Mouse (Mus musculus) lung, adult 2 months (tissue): ENCODE results near the gene Snph. TPM values are rescaled to one million over a fixed set of nuclear protein-coding genes. Genes with fewer than 3 reads are reported as not detected.

ENCODE experiments used
- DNase-seq: peaks from one replicate; pipeline ENCODE4 v3.0.0; 2022
- H3K4me1 ChIP-seq: fragments of 200-500 bp; 2 replicates; pipeline ENCODE4 v1.6.1; 2011; ENCODE audit warnings: low read length; ENCODE audit not compliant: control insufficient read depth, insufficient read depth
- H3K4me3 ChIP-seq: fragments of 200-500 bp; replicated peaks from 2 replicates; pipeline ENCODE3; 2011; ENCODE audit warnings: low read depth, mild to moderate bottlenecking, control low read depth, low read length; ENCODE audit errors: extremely low read depth
- CTCF ChIP-seq: fragments of 200-500 bp; IDR thresholded peaks from 2 replicates; pipeline ENCODE4 v1.5.1; 2011; ENCODE audit warnings: mild to moderate bottlenecking, low read length, control low read depth; ENCODE audit not compliant: insufficient read depth
- POLR2A ChIP-seq: fragments of 200-500 bp; IDR thresholded peaks from 2 replicates; pipeline ENCODE4 v1.6.1; 2011; ENCODE audit warnings: low read depth, mild to moderate bottlenecking, control low read depth, low read length, borderline replicate concordance; ENCODE audit errors: extremely low read depth
- WGBS: fragments of 180-500 bp; shearing (Covaris S2); methylation state at CpG from one replicate; pipeline ENCODE4 v1.1.7; 2018; 5-methylcytosine and 5-hydroxymethylcytosine counted together
- polyA plus RNA-seq: library from polyadenylated mRNA; depleted of rRNA; stranded (reverse); fragments of >200 nt; gene quantifications from 2 replicates; pipeline ENCODE4 v1.2.3, GENCODE M21; 2012

The Snph gene
- polyA plus RNA-seq, 1 experiment, result 0.64 TPM

GRCm38 (mm10) chr2:151573667-151574066, 58.7 kb downstream of the Snph start:
- H3K4me1 ChIP-seq, result peaks cover 9% of the 10 kb centered on the region
- no peak for TF ChIP-seq CTCF
- no peak for TF ChIP-seq POLR2A
- H3K4me3 ChIP-seq, result no peak overlapping the region
- DNase-seq, result no peak
- 72% methylated on average over 3 of the region's 3 CpGs for WGBS

DNA sequence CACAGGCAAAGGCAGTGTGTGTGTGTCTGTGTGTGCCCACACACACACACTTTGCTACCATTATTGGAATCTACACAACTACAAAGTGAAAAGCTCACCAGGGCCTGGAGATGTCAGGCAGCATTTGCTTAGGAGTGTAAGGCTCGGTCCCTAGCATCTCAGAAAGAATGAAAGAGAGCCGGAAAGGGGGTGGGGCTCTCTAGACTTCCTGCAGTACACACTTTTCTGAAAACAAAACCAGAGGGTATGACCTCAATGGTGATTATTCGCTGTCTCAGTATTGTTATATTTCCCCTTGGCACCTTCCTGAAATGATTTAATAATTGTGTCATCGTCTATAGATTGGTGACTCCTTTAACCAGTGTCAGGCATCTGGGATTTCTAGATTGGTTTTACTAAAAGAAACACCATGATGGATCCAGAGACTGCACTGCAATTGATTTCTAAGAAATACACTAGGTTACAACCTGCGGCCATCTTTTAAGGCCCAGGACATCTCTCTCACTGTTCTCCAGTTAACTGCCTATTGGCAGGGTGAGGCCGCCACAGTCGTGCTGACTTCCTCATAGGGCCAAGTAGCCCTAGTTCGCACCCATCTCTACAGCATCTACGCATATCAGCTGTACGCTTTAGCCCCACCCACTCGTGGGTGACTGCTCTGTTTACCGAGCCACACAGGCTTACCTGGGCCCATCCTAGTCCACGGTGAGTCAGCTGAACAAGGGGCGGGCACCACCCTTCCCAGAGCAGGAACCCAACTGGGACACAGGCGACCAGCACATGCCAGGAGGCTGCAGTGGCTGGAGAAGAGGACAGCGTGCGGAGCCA, 60.3 kb downstream of the Snph start, which contains the start of gene Sdcbp2:
TSS of gene Sdcbp2 (plus strand) at position 750 of the 828 bp plus-strand sequence.
- 46% methylated on average over 17 of the region's 17 CpGs for WGBS
- Histone ChIP-seq H3K4me1 (peaks cover 9% of the 10 kb centered on the region), H3K4me3 (no peak within 1 kb of the TSS)
- no peak for TF ChIP-seq CTCF
- TF ChIP-seq POLR2A, result no peak
- DNase-seq, result no peak

GRCm38 (mm10) chr2:151569452-151569851, 62.9 kb downstream of the Snph start:
- DNase-seq, result no peak
- 70% methylated on average over 2 of the region's 2 CpGs for WGBS
- Histone ChIP-seq H3K4me1 (peaks cover 4% of the 10 kb centered on the region), H3K4me3 (no peak overlapping the region)
- TF ChIP-seq POLR2A (no peak), CTCF (no peak)

DNA sequence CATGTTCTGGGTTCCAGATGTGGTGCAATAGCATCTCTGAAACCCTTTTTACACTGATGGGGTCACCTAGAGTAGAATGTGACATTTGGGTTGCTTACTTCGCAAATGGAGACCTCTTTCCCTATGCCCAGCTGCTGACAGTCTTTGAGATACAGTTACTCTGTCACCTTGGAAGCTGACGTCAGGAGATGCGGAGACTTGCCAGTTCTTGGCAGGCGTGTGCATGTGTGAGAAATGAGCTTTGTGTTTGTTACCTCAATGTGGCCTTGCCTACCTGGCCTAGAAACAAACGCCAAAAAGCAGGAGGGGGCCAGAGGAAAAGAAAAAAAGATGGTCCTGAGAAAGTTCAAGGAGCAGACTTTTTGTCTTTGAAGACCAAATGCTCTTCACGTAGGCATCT, 65.5 kb downstream of the Snph start:
- Histone ChIP-seq H3K4me1 (peaks cover 2% of the 10 kb centered on the region), H3K4me3 (no peak overlapping the region)
- TF ChIP-seq CTCF, result no peak
- no peak for TF ChIP-seq POLR2A
- 73% methylated on average over 6 of the region's 6 CpGs for WGBS
- no peak for DNase-seq

GRCm38 (mm10) chr2:151564986-151565385, 67.4 kb downstream of the Snph start:
- DNase-seq, result no peak
- TF ChIP-seq POLR2A, result no peak
- TF ChIP-seq CTCF, result no peak
- Histone ChIP-seq H3K4me1 (peaks cover 2% of the 10 kb centered on the region), H3K4me3 (no peak overlapping the region)
- 31% methylated on average over 3 of the region's 3 CpGs for WGBS

DNA sequence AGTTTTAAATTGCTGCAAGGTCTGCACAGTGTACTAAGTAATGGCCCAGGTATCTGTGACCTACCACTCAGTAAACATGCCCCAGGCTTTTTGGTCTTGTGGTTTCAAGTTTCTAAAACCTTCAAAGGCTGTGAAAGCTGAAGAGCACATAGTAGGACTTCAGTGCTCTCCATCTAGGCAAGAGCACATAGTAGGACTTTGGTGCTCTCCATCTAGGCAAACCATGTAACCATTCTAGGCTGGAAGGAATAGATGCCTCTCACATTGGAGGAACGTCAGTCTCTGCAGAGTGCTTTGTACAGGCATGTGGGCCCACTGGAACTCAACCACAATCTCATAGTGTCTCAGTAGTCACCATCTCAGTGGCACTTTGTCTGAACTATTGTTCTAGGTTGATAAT, 68.4 kb downstream of the Snph start:
- H3K4me3 ChIP-seq, result no peak overlapping the region
- WGBS, result 80% methylated on average over 1 of the region's 1 CpGs
- peaks cover 2% of the 10 kb centered on the region for H3K4me1 ChIP-seq
- TF ChIP-seq CTCF, result no peak
- TF ChIP-seq POLR2A, result no peak
- DNase-seq, result no peak

- TF ChIP-seq CTCF (no peak), POLR2A (no peak)
- WGBS, result 65% methylated on average over 7 of the region's 7 CpGs
Measured at GRCm38 (mm10) chr2:151562930-151563921, 69.2 kb downstream of the Snph start.

GRCm38 (mm10) chr2:151549615-151550121, 82.7 kb downstream of the Snph start:
- no peak for DNase-seq
- WGBS, result 67% methylated on average over 3 of the region's 3 CpGs
- no peak overlapping the region for H3K4me3 ChIP-seq

More at GRCm38 (mm10) chr2:151562930-151563921, 69.2 kb downstream of the Snph start:
- Histone ChIP-seq H3K4me1 (peaks cover 2% of the 10 kb centered on the region), H3K4me3 (no peak overlapping the region)
- DNase-seq, result no peak

DNA sequence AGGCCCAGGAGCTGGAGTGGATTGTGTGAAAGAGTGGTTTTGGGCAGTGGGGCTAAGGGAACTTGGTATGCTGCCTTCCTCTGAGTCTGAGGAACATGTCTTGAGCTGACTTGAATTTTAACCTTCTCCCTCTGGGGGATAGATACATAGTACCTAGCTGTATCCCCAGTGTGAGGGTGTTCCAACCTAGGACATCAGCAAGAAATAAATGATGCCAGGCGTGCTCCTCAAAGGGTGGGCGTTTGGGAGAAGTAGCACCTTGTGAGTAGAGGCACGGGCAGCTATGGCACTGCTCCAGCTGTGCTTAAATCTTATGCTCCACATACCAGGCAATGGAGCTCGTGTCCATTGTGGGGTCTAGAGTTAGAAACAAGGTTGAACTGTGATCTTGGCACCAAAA, 85.8 kb downstream of the Snph start:
- TF ChIP-seq POLR2A, result no peak
- TF ChIP-seq CTCF, result no peak
- no peak overlapping the region for H3K4me3 ChIP-seq
- peaks cover 18% of the 10 kb centered on the region for H3K4me1 ChIP-seq
- DNase-seq, result no peak
- 69% methylated on average over 4 of the region's 4 CpGs for WGBS

More at GRCm38 (mm10) chr2:151549615-151550121, 82.7 kb downstream of the Snph start:
- TF ChIP-seq CTCF (no peak), POLR2A (no peak)
- H3K4me1 ChIP-seq, result peaks cover 17% of the 10 kb centered on the region
